Mouse (Mus musculus) liver, embryonic 14.5 days (tissue): ENCODE results near the gene Dtnbp1. TPM values are rescaled to one million over a fixed set of nuclear protein-coding genes. Genes with fewer than 3 reads are reported as not detected.

Experiments
- ATAC-seq: fragments of 200-750 bp; cut with Nextera tagmentation; 2 replicates; pipeline ENCODE4 v1.8.0; 2017; ENCODE audit warnings: moderate number of reproducible peaks, mild to moderate bottlenecking, moderate library complexity; ENCODE audit not compliant: insufficient read depth
- DNase-seq, 3 experiments: peaks; one replicate each; pipeline ENCODE4 v3.0.0-alpha.2; 2012 to 2013; ENCODE audit warnings: low read depth in 3 of 3, low spot score in 3 of 3
- H3K27ac ChIP-seq: fragments of 300-500 bp; sonication (generic); 2 replicates; pipeline ENCODE4 v1.5.1; 2014; ENCODE audit warnings: moderate library complexity, mild to moderate bottlenecking, control low read depth, inconsistent platforms
- H3K27me3 ChIP-seq: fragments of 300-500 bp; sonication (generic); 2 replicates; pipeline ENCODE4 v1.6.1; 2014; ENCODE audit warnings: mild to moderate bottlenecking, low read length, moderate library complexity; ENCODE audit not compliant: control insufficient read depth, insufficient read depth
- H3K36me3 ChIP-seq: fragments of 300-500 bp; sonication (generic); replicated peaks from 2 replicates; pipeline ENCODE4 v1.6.1; 2014; ENCODE audit warnings: low read depth; ENCODE audit not compliant: control insufficient read depth, insufficient read depth
- H3K4me1 ChIP-seq, 2 experiments: fragments of 200-500 bp in 1 of 2; fragments of 300-500 bp in 1 of 2; sonication (generic) in 1 of 2; replicated peaks; 2 replicates each; pipeline ENCODE4 v1.6.1; 2012 to 2014; ENCODE audit warnings: antibody characterized with exemption in 1 of 2, inconsistent platforms in 1 of 2, low read length in 1 of 2; ENCODE audit not compliant: control insufficient read depth in 2 of 2, insufficient read depth in 2 of 2
- H3K4me2 ChIP-seq: fragments of 300-500 bp; sonication (generic); 2 replicates; pipeline ENCODE4 v1.6.1; 2014; ENCODE audit warnings: low read depth, mild to moderate bottlenecking, control low read depth, moderate library complexity
- H3K4me3 ChIP-seq, 2 experiments: fragments of 200-500 bp in 1 of 2; fragments of 300-500 bp in 1 of 2; sonication (generic) in 1 of 2; 2 replicates each; pipeline ENCODE4 v1.5.1; 2012 to 2014; ENCODE audit warnings: low read depth in 2 of 2, low read length in 2 of 2, mild to moderate bottlenecking in 2 of 2, control low read depth in 1 of 2, inconsistent platforms in 1 of 2, moderate library complexity in 1 of 2; ENCODE audit not compliant: insufficient read depth in 1 of 2
- H3K9ac ChIP-seq: fragments of 300-500 bp; sonication (generic); replicated peaks from 2 replicates; pipeline ENCODE4 v1.6.1; 2014; ENCODE audit warnings: mild to moderate bottlenecking, control low read depth, moderate library complexity
- H3K9me3 ChIP-seq: fragments of 300-500 bp; sonication (generic); 2 replicates; pipeline ENCODE4 v1.6.1; 2016; ENCODE audit warnings: low read length, mixed read lengths; ENCODE audit not compliant: control insufficient read depth
- CTCF ChIP-seq: IDR thresholded peaks from 2 replicates; pipeline ENCODE4 v1.5.1; 2016; ENCODE audit warnings: antibody characterized with exemption, low read depth, control low read depth
- EP300 ChIP-seq: IDR thresholded peaks from 2 replicates; pipeline ENCODE4 v1.6.1; 2016; ENCODE audit warnings: antibody characterized with exemption, low read depth
- WGBS: fragments of 180-500 bp; shearing (Covaris S2); extraction: QIAGEN DNeasy Blood & Tissue Kit; methylation state at CpG from one replicate; pipeline ENCODE4 v1.1.7; 2014; ENCODE audit not compliant: insufficient replicate concordance; 5-methylcytosine and 5-hydroxymethylcytosine counted together
- polyA plus RNA-seq, 2 experiments: library from polyadenylated mRNA; depleted of rRNA in 1 of 2; stranded (reverse) in 1 of 2; unstranded in 1 of 2; fragments of >200 nt; fragmentation: Nextera tagmentation in 1 of 2; extraction: Ambion mirVana in 1 of 2; gene quantifications; 2 replicates each; pipeline versions ENCODE4 v1.2.1 to v1.2.3; 2012 to 2014

The Dtnbp1 gene
- polyA plus RNA-seq, 2 experiments = 18.9 to 25.0 TPM

DNA sequence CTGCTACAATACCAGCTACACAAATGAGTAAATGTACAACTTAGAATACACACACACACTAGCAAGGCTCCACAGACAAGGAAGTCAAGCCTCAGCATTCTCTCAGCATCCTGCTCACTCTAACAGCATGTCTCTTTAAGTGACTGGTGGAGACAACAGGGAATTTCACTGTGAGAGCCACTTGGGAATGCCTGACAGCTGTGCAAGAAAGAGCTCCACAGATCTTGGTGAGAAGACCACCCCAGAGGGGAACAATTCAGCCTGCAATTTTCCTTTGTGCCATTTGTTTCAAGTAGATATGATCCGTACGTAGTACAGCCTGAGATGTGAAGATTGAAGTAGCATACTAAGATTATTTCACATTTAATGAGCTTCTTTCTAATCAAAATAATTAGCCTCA, 24.9 kb downstream of the Dtnbp1 start:
- no peak overlapping the region for H3K4me3 ChIP-seq
- H3K9me3 ChIP-seq = no peaks in the 10 kb centered on the region
- H3K9ac ChIP-seq = no peak overlapping the region
- H3K36me3 ChIP-seq = no peaks in the 10 kb centered on the region
- 76% methylated on average over 2 of the region's 2 CpGs for WGBS
- no peak for TF ChIP-seq EP300
- TF ChIP-seq CTCF = no peak
- no peak for DNase-seq
- no peak overlapping the region for H3K4me2 ChIP-seq
- H3K27ac ChIP-seq = no peak overlapping the region
- no peaks in the 10 kb centered on the region for H3K4me1 ChIP-seq
- H3K27me3 ChIP-seq = no peaks in the 10 kb centered on the region
- no peak for ATAC-seq

DNA sequence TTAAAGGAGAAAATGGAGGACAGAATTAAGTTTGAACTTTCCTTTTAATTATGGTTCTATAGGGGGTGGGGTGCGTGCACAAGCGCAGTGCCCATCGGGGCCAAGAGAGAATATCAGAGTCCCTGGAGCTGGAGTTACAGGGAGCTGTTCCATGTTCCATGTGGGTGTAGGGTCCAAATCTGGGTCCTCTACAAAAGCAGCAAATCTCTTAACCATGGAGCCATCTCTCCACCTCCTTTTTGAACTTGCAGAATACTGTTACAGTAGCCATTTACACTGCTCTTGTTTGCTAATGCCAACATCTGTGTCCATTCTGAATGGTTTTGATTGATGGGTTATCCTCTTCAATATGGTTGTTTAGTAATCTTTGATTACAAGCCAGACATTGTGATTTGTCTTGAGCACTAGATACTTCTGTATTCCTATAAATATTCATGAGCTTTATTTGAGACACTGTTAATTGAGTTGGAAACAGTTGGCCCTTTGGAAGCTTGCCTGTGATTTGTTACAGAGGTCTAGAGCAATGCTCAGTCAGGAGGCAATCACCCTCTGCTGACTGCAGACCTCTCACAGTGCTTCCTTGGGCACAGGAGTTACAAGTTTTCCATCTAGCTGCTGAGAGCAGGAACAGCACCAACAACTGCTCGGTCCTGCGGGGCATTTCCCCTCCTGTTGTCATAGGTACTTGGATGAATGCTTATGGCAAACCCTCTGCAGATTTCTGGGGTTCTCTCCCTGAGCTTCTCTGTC, 41.2 kb downstream of the Dtnbp1 start:
- Histone ChIP-seq H3K9ac (no peak overlapping the region), H3K9me3 (no peaks in the 10 kb centered on the region), H3K27ac (no peak overlapping the region), H3K36me3 (no peaks in the 10 kb centered on the region), H3K4me2 (no peak overlapping the region), H3K27me3 (no peaks in the 10 kb centered on the region), H3K4me3 (no peak overlapping the region), H3K4me1 (no peaks in the 10 kb centered on the region)
- no peak for TF ChIP-seq EP300
- TF ChIP-seq CTCF = no peak
- no peak for ATAC-seq
- DNase-seq = no peak
- 66% methylated on average over 5 of the region's 5 CpGs for WGBS

DNA sequence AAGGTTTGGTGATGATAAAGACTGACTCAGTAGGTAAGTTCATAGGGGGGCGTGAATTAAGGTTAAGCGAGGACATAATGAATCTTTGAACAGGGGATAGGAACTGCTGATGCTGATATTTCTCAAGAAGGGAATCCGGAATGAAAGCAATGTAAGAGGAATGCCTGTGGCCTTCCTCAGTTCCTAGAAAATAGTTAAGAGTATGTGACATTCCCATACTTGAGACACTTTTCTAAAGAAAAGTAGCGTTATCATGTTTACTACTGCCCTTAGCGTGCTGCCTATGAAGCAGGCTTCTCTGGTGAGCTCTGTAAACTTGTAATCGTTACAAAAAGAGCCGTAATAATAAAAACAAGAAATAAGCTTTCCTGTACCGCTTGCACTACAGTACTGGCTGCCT, 44.9 kb downstream of the Dtnbp1 start:
- H3K9ac ChIP-seq = no peak overlapping the region
- H3K9me3 ChIP-seq = no peaks in the 10 kb centered on the region
- no peak for ATAC-seq
- H3K27ac ChIP-seq = no peak overlapping the region
- WGBS = 83% methylated on average over 8 of the region's 8 CpGs
- H3K36me3 ChIP-seq = no peaks in the 10 kb centered on the region
- H3K4me2 ChIP-seq = no peak overlapping the region
- H3K4me1 ChIP-seq = peaks cover 0 to 4% of the 10 kb centered on the region in 2 experiments; a peak in 3 of 4 replicates
- no peak overlapping the region for H3K4me3 ChIP-seq
- no peak for DNase-seq
- H3K27me3 ChIP-seq = no peaks in the 10 kb centered on the region
- no peak for TF ChIP-seq EP300
- no peak for TF ChIP-seq CTCF

DNA sequence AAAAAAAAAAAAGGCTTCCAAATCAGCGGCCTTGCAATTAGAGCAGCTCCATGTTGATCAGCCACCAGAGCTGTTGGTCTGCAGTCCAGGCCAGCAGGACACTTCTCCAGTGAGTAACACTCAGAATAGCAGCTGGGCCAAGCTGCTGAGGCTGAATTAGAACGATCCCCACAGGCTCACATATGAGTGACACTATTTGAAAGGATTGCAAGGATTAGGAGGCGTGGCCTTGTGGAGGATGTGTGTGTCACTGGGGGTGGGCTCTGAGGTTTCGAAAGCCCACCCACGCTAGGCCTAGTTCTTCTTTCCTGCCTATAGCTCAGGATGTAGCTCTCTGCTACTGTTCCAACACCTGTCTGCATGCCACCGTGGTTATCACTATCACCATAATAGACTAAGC, 46.2 kb downstream of the Dtnbp1 start:
- H3K9ac ChIP-seq = no peak overlapping the region
- no peak for TF ChIP-seq EP300
- TF ChIP-seq CTCF = no peak
- H3K36me3 ChIP-seq = no peaks in the 10 kb centered on the region
- 78% methylated on average over 6 of the region's 6 CpGs for WGBS
- H3K9me3 ChIP-seq = no peaks in the 10 kb centered on the region
- ATAC-seq (no peak), DNase-seq (no peak)
- no peak overlapping the region for H3K4me2 ChIP-seq
- H3K4me1 ChIP-seq = peaks cover 0 to 8% of the 10 kb centered on the region in 2 experiments; a peak in 3 of 4 replicates
- no peak overlapping the region for H3K27ac ChIP-seq
- H3K27me3 ChIP-seq = no peaks in the 10 kb centered on the region
- no peak overlapping the region for H3K4me3 ChIP-seq

DNA sequence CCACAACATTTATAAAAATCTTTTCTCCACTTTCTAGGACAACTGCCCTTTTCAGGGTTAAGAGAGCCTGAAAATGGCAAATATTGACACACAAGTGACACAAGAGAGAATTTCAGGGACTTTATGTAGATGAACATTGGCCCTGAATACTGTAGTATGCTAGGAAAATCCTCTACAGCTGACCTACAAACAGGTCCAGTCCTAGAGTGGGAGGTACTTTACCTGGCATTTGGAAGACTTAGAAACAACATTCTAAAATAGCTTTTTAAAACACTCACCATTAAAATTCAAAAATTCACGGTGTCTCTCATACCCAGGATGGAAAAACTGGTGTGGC, 47.7 kb downstream of the Dtnbp1 start:
- ATAC-seq (no peak), DNase-seq (no peak)
- H3K4me1 ChIP-seq = peaks cover 0 to 8% of the 10 kb centered on the region in 2 experiments; a peak in 3 of 4 replicates
- no peak overlapping the region for H3K4me2 ChIP-seq
- H3K27ac ChIP-seq = no peak overlapping the region
- H3K9ac ChIP-seq = no peak overlapping the region
- H3K9me3 ChIP-seq = no peaks in the 10 kb centered on the region
- TF ChIP-seq EP300 (no peak), CTCF (no peak)
- no peaks in the 10 kb centered on the region for H3K36me3 ChIP-seq
- WGBS = 70% methylated on average over 1 of the region's 1 CpGs
- H3K27me3 ChIP-seq = no peaks in the 10 kb centered on the region
- H3K4me3 ChIP-seq = no peak overlapping the region
